Mouse (Mus musculus): ENCODE results near the gene Nfatc2.

DNA sequence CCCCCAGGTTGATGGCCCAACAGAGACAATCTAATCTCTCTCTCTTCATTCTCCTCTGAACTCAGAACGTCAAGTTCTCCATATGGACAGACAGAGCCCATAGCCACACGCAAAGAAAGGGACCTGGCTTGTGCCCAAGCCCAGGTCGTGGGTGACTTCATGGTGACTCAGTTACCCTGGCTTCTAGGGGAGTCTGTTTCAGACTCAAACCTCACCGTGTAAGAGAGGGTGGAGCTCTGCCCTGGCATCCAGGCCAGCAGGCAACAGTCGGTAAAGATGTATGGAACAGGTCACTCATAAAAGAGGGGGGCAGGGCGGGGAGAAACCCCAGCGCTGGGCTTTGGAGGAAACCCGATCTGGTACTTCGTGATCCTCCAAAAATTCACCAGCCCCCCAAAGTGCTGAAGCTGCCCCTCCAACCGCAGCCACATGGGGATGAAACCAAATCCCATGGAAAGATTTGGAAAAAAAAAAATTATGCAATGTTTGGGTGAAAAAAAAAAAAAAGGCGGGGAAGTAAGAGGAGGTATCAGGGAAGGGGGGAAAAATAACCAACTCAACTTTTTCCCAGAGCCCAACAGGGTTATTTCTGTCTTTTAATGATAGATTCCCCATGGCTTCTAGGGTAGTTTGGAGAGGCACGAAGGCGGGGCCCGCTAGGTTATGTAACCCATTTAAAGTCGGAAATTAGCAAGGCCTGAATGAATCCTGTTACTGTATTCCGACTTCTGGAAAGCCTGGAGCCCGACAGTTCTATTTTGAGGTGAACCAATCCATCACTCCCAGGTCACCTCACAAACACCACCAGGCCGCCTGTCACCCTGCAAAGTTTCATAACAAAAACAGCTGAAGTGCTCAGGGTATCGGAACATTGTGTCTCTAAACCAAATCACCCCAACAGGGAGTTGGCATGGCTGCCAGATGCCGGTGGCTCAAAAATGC lies 26.6 kb upstream of the Nfatc2 start:
- TF ChIP-seq GATA1 (IDR thresholded peaks at IDR 0.05; ENCODE audit: borderline replicate concordance, low read length), result no peak
- no peak for TF ChIP-seq FLI1 (IDR thresholded peaks at IDR 0.05; ENCODE audit: low read length)

All from megakaryocyte, embryonic 14.5 days (primary cell).